Mouse (Mus musculus) G1E (cell line): ENCODE measurements around the gene Dusp10.

Experiments used
- CTCF ChIP-seq: IDR thresholded peaks from 2 replicates; pipeline ENCODE4 v1.5.1; 2012; ENCODE audit warnings: low read depth, low read length, inconsistent platforms, mixed read lengths
- GATA1 ChIP-seq: IDR thresholded peaks from 2 replicates; pipeline ENCODE4 v1.6.1; 2012; ENCODE audit warnings: borderline replicate concordance, low read length, inconsistent platforms, mixed read lengths
- TAL1 ChIP-seq: conservative IDR thresholded peaks from 2 replicates; pipeline ENCODE4 v1.6.1; 2012; ENCODE audit warnings: low read depth, low read length, inconsistent platforms, mixed read lengths

DNA sequence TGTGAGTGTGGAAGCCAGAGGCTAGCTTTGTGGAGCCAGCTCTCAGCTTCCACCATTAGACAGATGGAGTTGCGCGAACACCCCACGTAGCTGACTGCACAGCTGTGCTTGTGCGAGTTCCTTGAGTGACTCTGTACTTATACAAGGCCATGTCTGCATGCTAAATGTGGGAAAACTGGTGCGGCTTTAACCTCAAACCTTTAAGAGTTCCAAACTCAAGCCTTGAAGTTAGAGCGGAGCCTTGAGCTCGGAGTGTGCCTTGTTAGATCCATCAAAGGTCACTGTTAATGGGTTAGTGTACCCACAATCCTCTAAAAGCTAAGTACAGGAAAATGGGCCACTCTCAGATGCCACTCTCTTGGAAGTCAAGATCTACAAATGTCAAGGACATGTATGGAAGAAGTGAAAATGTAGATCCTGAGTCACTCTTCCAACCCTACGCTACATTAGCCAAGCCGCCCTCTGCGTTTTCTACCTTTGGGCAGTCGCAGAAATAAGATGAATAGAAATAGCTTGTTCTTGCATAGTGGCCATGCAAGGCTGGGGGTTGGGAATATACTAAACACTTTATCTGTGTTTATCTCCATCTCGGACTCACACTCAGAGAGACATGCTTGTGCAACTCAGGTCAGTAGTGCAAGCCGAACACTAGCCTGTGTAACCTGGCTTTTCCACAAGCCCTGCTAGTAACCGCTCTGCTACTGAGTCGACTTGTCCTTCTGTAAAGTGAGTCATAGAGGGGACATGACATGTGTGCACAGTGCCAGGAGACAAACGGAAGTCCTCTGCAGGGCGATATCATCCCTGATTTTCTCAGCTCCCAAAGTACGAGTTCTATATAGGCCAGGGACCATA is 54.8 kb downstream of the Dusp10 start:
- TF ChIP-seq TAL1 (no peak), GATA1 (no peak), CTCF (no peak)
